ENCODE assay signal across 8 mouse cellular contexts in genomic region chrX:101273875-101274738, GRCm38 (mm10). TPM values are rescaled to one million over a fixed set of nuclear protein-coding genes. Genes with fewer than 3 reads are reported as not detected.
A peak's percentile ranks its signal among the peaks of the same experiment; 100 is the strongest.
DNase-seq lines count a peak whose midpoint lies in the region; ATAC-seq lines count a peak whose summit lies in the region.

Gene Med12 (plus strand): TSS chrX:101274030.

- no peaks in the 10 kb centered on the region for H3K27me3 ChIP-seq in heart, embryonic 14.5 days (ENCODE audit: control insufficient read depth, insufficient read depth, low read length)
- no peaks in the 10 kb centered on the region; the same call in 1 of the 2 replicates for H3K27me3 ChIP-seq in liver, embryonic 13.5 days
- H3K27me3 ChIP-seq in stomach, embryonic 16.5 days (ENCODE audit: control insufficient read depth, insufficient read depth, low read length): no peaks in the 10 kb centered on the region; the same call in 1 of the 2 replicates

- H3K27ac ChIP-seq in brown adipose tissue, adult 24 weeks (replicated peaks; ENCODE audit: low read depth, low read length): peak within 1 kb of the TSS; percentile 73
- H3K27ac ChIP-seq in heart, embryonic 14.5 days (replicated peaks in 1 of 2; ENCODE audit: control insufficient read depth in 1 of 2, insufficient read depth in 1 of 2, low read depth in 2 of 2, low read length in 2 of 2): peak within 1 kb of the TSS; percentile 59 to 61
- H3K27ac ChIP-seq in liver, embryonic 13.5 days: peak within 1 kb of the TSS; percentile 89
- H3K27ac ChIP-seq in stomach, embryonic 16.5 days (ENCODE audit: low read length): peak within 1 kb of the TSS; percentile 67

- H3K9ac ChIP-seq in heart, embryonic 14.5 days (ENCODE audit: low read length): peak within 1 kb of the TSS; percentile 77
- peak within 1 kb of the TSS; percentile 88 for H3K9ac ChIP-seq in liver, embryonic 13.5 days
- H3K9ac ChIP-seq in stomach, embryonic 16.5 days (ENCODE audit: low read length): peak within 1 kb of the TSS; percentile 81

- WGBS in heart, embryonic 14.5 days: 17% methylated on average over 54 of the region's 54 CpGs
- 13% methylated on average over 54 of the region's 54 CpGs for WGBS in liver, embryonic 13.5 days (ENCODE audit: insufficient replicate concordance)
- WGBS in stomach, embryonic 16.5 days: 17% methylated on average over 49 of the region's 54 CpGs

- no peaks in the 10 kb centered on the region for H3K4me1 ChIP-seq in brown adipose tissue, adult 24 weeks (ENCODE audit: control insufficient read depth, insufficient read depth, insufficient read length, low read length)
- peaks cover 0 to 4% of the 10 kb centered on the region in 2 experiments; a peak in 1 of 4 replicates for H3K4me1 ChIP-seq in heart, embryonic 14.5 days (ENCODE audit: control insufficient read depth in 2 of 2, insufficient read depth in 2 of 2, low read length in 2 of 2)
- peaks cover 24% of the 10 kb centered on the region for H3K4me1 ChIP-seq in liver, embryonic 13.5 days (replicated peaks)
- no peaks in the 10 kb centered on the region for H3K4me1 ChIP-seq in stomach, embryonic 16.5 days (ENCODE audit: control insufficient read depth, insufficient read depth, low read length)

- ATAC-seq in heart, embryonic 14.5 days (ENCODE audit: insufficient number of reproducible peaks, insufficient read depth, low FRiP score, low read depth): peak; percentile 95
- ATAC-seq in liver, embryonic 13.5 days (ENCODE audit: low read depth): peak; percentile 98
- peak; percentile 98 for ATAC-seq in stomach, embryonic 16.5 days (ENCODE audit: insufficient read depth, low FRiP score)

- H3K4me3 ChIP-seq in brown adipose tissue, adult 24 weeks (ENCODE audit: insufficient read depth, low read depth, low read length): peak within 1 kb of the TSS; percentile 80
- H3K4me3 ChIP-seq in heart, embryonic 14.5 days (ENCODE audit: control insufficient read depth in 1 of 2, insufficient read depth in 1 of 2, low read depth in 1 of 2, low read length in 2 of 2): peak within 1 kb of the TSS; percentile 48 to 67
- peak within 1 kb of the TSS; percentile 73 for H3K4me3 ChIP-seq in liver, embryonic 13.5 days (replicated peaks)
- peak within 1 kb of the TSS; percentile 63 for H3K4me3 ChIP-seq in stomach, embryonic 16.5 days (replicated peaks; ENCODE audit: low read length)

- peak within 1 kb of the TSS; percentile 63 for H3K4me2 ChIP-seq in heart, embryonic 14.5 days (ENCODE audit: low read length)
- H3K4me2 ChIP-seq in liver, embryonic 13.5 days: peak within 1 kb of the TSS; percentile 68
- peak within 1 kb of the TSS; percentile 54 for H3K4me2 ChIP-seq in stomach, embryonic 16.5 days (ENCODE audit: low read depth, low read length)

- H3K9me3 ChIP-seq in heart, embryonic 14.5 days (ENCODE audit: control insufficient read depth, low read length): no peaks in the 10 kb centered on the region
- no peaks in the 10 kb centered on the region for H3K9me3 ChIP-seq in liver, embryonic 13.5 days (replicated peaks)
- no peaks in the 10 kb centered on the region for H3K9me3 ChIP-seq in stomach, embryonic 16.5 days (replicated peaks; ENCODE audit: control insufficient read depth, low read length)

- H3K36me3 ChIP-seq in heart, embryonic 14.5 days (ENCODE audit: control insufficient read depth, insufficient read depth, low read length): peaks cover 34% of the 10 kb centered on the region
- H3K36me3 ChIP-seq in liver, embryonic 13.5 days: peaks cover 37% of the 10 kb centered on the region
- no peaks in the 10 kb centered on the region for H3K36me3 ChIP-seq in stomach, embryonic 16.5 days (ENCODE audit: control insufficient read depth, insufficient read depth, low read length)

- peak; percentile 92 for DNase-seq in CD4-positive, CD25-positive, alpha-beta regulatory T cell, adult 2 months (ENCODE audit: low read depth, low spot score)
- DNase-seq in fibroblast of lung, adult 2 months (ENCODE audit: low read depth): peak; percentile 71
- peak; percentile 94 for DNase-seq in kidney, postnatal 14 days
- DNase-seq in liver, embryonic 13.5 days: peak; percentile 90
- peak; percentile 79 for DNase-seq in neural tube, embryonic 10.5 days (ENCODE audit: extremely low spot score, low spot score)

RNA-seq across cellular contexts. Expression of gene Med12, which starts in this region (rescaled TPM):
- polyA plus RNA-seq in brown adipose tissue, adult 24 weeks (2012; ENCODE audit: insufficient read depth, insufficient read length, missing spikeins): 21.8 and 30.0 TPM in 2 replicates
- polyA plus RNA-seq in heart, embryonic 14.5 days (2014; fragmentation: Nextera tagmentation; extraction: Ambion mirVana): 25.9 and 29.2 TPM in 2 replicates
- polyA plus RNA-seq in liver, embryonic 13.5 days (2015; fragmentation: Nextera tagmentation; extraction: Ambion mirVana): 18.4 and 21.1 TPM in 2 replicates
- polyA plus RNA-seq in stomach, embryonic 16.5 days (2015; fragmentation: Nextera tagmentation; extraction: Ambion mirVana): 30.3 and 30.9 TPM in 2 replicates

Comparison
In these comparisons a context has a peak if more than half of its experiments do, and no peak if none do; other contexts are left out.
1. Peak in every context shown above with its lines: DNase-seq, ATAC-seq, H3K4me3 ChIP-seq and H3K27ac ChIP-seq.